Mouse (Mus musculus): ENCODE results near the gene Ndst2. TPM values are rescaled to one million over a fixed set of nuclear protein-coding genes. Genes with fewer than 3 reads are reported as not detected.
"Not testable (repeated sequence)": the region's sequence is repeated elsewhere in the genome, so short reads cannot be mapped to it uniquely, and the experiment has no call there.

Gene Ndst2
- polyA plus RNA-seq, 1 experiment from 2014 or later: 24.3 TPM

GRCm38 (mm10) chr14:20707201-20708190 lies 26.9 kb downstream of the Ndst2 start, which contains the start of gene Zswim8:
Gene Zswim8, plus strand, starts transcription at chr14:20707552.
- no peaks in the 10 kb centered on the region for H3K27me3 ChIP-seq (ENCODE audit: poor library complexity, severe bottlenecking)
- H3K27ac ChIP-seq: peak within 1 kb of the TSS; percentile 94
- H3K4me3 ChIP-seq: peak within 1 kb of the TSS; percentile 100
- peaks cover 46% of the 10 kb centered on the region for H3K36me3 ChIP-seq (replicated peaks)
- peaks cover 36% of the 10 kb centered on the region for H3K4me1 ChIP-seq
- DNase-seq (ENCODE audit: extremely low spot score, low spot score): peak; percentile 91
- under 1% methylated on average over 80 of the region's 80 CpGs for WGBS
- H3K9me3 ChIP-seq: no peaks in the 10 kb centered on the region

- WGBS: 12% methylated on average over 8 of the region's 8 CpGs
- H3K27me3 ChIP-seq (ENCODE audit: poor library complexity, severe bottlenecking); H3K9me3 ChIP-seq; DNase-seq (ENCODE audit: extremely low spot score, low spot score): not testable (repeated sequence)
- Histone ChIP-seq H3K4me3 (peak overlapping the region; percentile 84), H3K4me1 (peaks cover 43% of the 10 kb centered on the region), H3K36me3 (replicated peaks) (peaks cover 37% of the 10 kb centered on the region), H3K27ac (peak overlapping the region; percentile 97)
These were observed 30.9 kb downstream of the Ndst2 start for GRCm38 (mm10) chr14:20703461-20703860.

GRCm38 (mm10) chr14:20702741-20703381 lies 31.5 kb downstream of the Ndst2 start, which contains the start of gene Chchd1:
Gene Chchd1, plus strand, starts transcription at chr14:20703006.
- H3K4me1 ChIP-seq: peaks cover 43% of the 10 kb centered on the region
- peaks cover 43% of the 10 kb centered on the region for H3K36me3 ChIP-seq (replicated peaks)
- H3K27ac ChIP-seq: peak within 1 kb of the TSS; percentile 97
- DNase-seq (ENCODE audit: extremely low spot score, low spot score): peak; percentile 93
- peak within 1 kb of the TSS; percentile 84 for H3K4me3 ChIP-seq
- no peaks in the 10 kb centered on the region for H3K27me3 ChIP-seq (ENCODE audit: poor library complexity, severe bottlenecking)
- WGBS: under 1% methylated on average over 61 of the region's 61 CpGs
- no peaks in the 10 kb centered on the region for H3K9me3 ChIP-seq

- no peak for DNase-seq (ENCODE audit: extremely low spot score, low spot score)
- Histone ChIP-seq H3K9me3 (no peaks in the 10 kb centered on the region), H3K4me3 (peak overlapping the region; percentile 84), H3K36me3 (replicated peaks) (peaks cover 46% of the 10 kb centered on the region), H3K27me3 (ENCODE audit: poor library complexity, severe bottlenecking) (no peaks in the 10 kb centered on the region), H3K4me1 (peaks cover 49% of the 10 kb centered on the region), H3K27ac (peak overlapping the region; percentile 97)
- 18% methylated on average over 15 of the region's 15 CpGs for WGBS
These were observed 32.1 kb downstream of the Ndst2 start for GRCm38 (mm10) chr14:20702096-20702740.

- 89% methylated on average over 8 of the region's 8 CpGs for WGBS
- H3K4me1 ChIP-seq: peaks cover 51% of the 10 kb centered on the region
These were observed 32.8 kb downstream of the Ndst2 start for GRCm38 (mm10) chr14:20701554-20701953.

GRCm38 (mm10) chr14:20700362-20700761 lies 34.0 kb downstream of the Ndst2 start:
- no peak overlapping the region for H3K4me3 ChIP-seq
- WGBS: 89% methylated on average over 3 of the region's 3 CpGs
- H3K36me3 ChIP-seq (replicated peaks): peaks cover 42% of the 10 kb centered on the region
- no peak overlapping the region for H3K27ac ChIP-seq
- no peaks in the 10 kb centered on the region for H3K9me3 ChIP-seq
- H3K4me1 ChIP-seq: peaks cover 63% of the 10 kb centered on the region
- DNase-seq (ENCODE audit: extremely low spot score, low spot score): no peak
- no peaks in the 10 kb centered on the region for H3K27me3 ChIP-seq (ENCODE audit: poor library complexity, severe bottlenecking)

More at GRCm38 (mm10) chr14:20701554-20701953, 32.8 kb downstream of the Ndst2 start:
- H3K4me3 ChIP-seq: peak overlapping the region; percentile 84
- H3K36me3 ChIP-seq (replicated peaks): peaks cover 46% of the 10 kb centered on the region
- DNase-seq (ENCODE audit: extremely low spot score, low spot score): no peak
- H3K27ac ChIP-seq: no peak overlapping the region
- no peaks in the 10 kb centered on the region for H3K27me3 ChIP-seq (ENCODE audit: poor library complexity, severe bottlenecking)
- H3K9me3 ChIP-seq: no peaks in the 10 kb centered on the region

GRCm38 (mm10) chr14:20698515-20698914 lies 35.8 kb downstream of the Ndst2 start:
- WGBS: 94% methylated on average over 2 of the region's 2 CpGs
- Histone ChIP-seq H3K4me3 (no peak overlapping the region), H3K36me3 (replicated peaks) (peaks cover 38% of the 10 kb centered on the region), H3K27me3 (ENCODE audit: poor library complexity, severe bottlenecking) (no peaks in the 10 kb centered on the region), H3K4me1 (peaks cover 70% of the 10 kb centered on the region), H3K9me3 (no peaks in the 10 kb centered on the region), H3K27ac (no peak overlapping the region)
- DNase-seq (ENCODE audit: extremely low spot score, low spot score): no peak

GRCm38 (mm10) chr14:20696986-20697385 lies 37.4 kb downstream of the Ndst2 start:
- Histone ChIP-seq H3K36me3 (replicated peaks) (peaks cover 53% of the 10 kb centered on the region), H3K27ac (no peak overlapping the region), H3K4me3 (peak overlapping the region; percentile 95; the same call in 1 of the 2 replicates), H3K27me3 (ENCODE audit: poor library complexity, severe bottlenecking) (no peaks in the 10 kb centered on the region), H3K9me3 (no peaks in the 10 kb centered on the region), H3K4me1 (peaks cover 65% of the 10 kb centered on the region)
- no peak for DNase-seq (ENCODE audit: extremely low spot score, low spot score)
- 28% methylated on average over 1 of the region's 1 CpGs for WGBS

GRCm38 (mm10) chr14:20695761-20696520 lies 38.4 kb downstream of the Ndst2 start:
- Histone ChIP-seq H3K27me3 (ENCODE audit: poor library complexity, severe bottlenecking) (no peaks in the 10 kb centered on the region), H3K9me3 (no peaks in the 10 kb centered on the region), H3K4me3 (peak overlapping the region; percentile 95), H3K36me3 (replicated peaks) (peaks cover 63% of the 10 kb centered on the region), H3K4me1 (peaks cover 54% of the 10 kb centered on the region), H3K27ac (peak overlapping the region; percentile 97)
- WGBS: 20% methylated on average over 27 of the region's 27 CpGs
- no peak for DNase-seq (ENCODE audit: extremely low spot score, low spot score)

- Histone ChIP-seq H3K4me1 (peaks cover 49% of the 10 kb centered on the region), H3K9me3 (no peaks in the 10 kb centered on the region), H3K36me3 (replicated peaks) (peaks cover 67% of the 10 kb centered on the region), H3K27me3 (ENCODE audit: poor library complexity, severe bottlenecking) (no peaks in the 10 kb centered on the region), H3K4me3 (peak within 1 kb of the TSS; percentile 95), H3K27ac (peak within 1 kb of the TSS; percentile 97)
- under 1% methylated on average over 111 of the region's 111 CpGs for WGBS
- peak; percentile 86 for DNase-seq (ENCODE audit: extremely low spot score, low spot score)
These were observed 39.2 kb downstream of the Ndst2 start, which contains the start of gene Fut11 for GRCm38 (mm10) chr14:20694884-20695760. Gene Fut11, plus strand, starts transcription at chr14:20694968.

- H3K36me3 ChIP-seq (replicated peaks): peaks cover 70% of the 10 kb centered on the region
- peak; percentile 32 for DNase-seq (ENCODE audit: extremely low spot score, low spot score)
- H3K9me3 ChIP-seq: no peaks in the 10 kb centered on the region
- no peaks in the 10 kb centered on the region for H3K27me3 ChIP-seq (ENCODE audit: poor library complexity, severe bottlenecking)
- WGBS: 52% methylated on average over 13 of the region's 13 CpGs
- peak overlapping the region; percentile 95 for H3K4me3 ChIP-seq
- H3K27ac ChIP-seq: peak overlapping the region; percentile 97
- H3K4me1 ChIP-seq: peaks cover 49% of the 10 kb centered on the region
These were observed 40.0 kb downstream of the Ndst2 start for GRCm38 (mm10) chr14:20694185-20694883.

Data from forebrain, embryonic 10.5 days (tissue).